Mouse (Mus musculus): Measurements from ENCODE around the gene Myo10.

The Myo10 gene

GRCm38 (mm10) chr15:25620560-25620959 is 1.8 kb upstream of the Myo10 start:
- no peak for DNase-seq (ENCODE audit: low spot score)

GRCm38 (mm10) chr15:25621351-25622199 is 750 bp upstream of the Myo10 start:
- DNase-seq (ENCODE audit: low spot score): no peak

GRCm38 (mm10) chr15:25622867-25623471 is 644 bp downstream of the Myo10 start:
- peak; percentile 52 for DNase-seq (ENCODE audit: low spot score)

GRCm38 (mm10) chr15:25623556-25624180 is 1.3 kb downstream of the Myo10 start:
- DNase-seq (ENCODE audit: low spot score): no peak

DNA sequence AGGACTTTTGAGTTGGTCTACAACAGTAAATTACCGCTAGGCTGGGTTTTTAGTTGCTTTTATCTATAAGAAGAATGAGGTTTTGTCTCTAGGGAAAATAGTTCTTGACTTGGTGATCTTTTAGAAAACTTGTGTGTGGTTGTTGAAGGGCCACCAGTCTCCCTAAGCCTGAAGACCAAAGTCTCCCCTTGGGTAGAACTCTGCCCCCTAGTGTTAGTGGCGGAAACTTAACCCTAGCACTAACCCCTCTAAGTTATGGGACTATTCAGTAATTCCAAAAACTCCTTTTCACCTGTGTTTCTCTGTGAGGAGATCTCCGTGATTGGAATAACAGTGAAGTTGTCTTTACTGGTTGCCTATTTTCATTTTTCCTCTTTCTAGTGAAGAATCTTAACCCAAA is 1.9 kb downstream of the Myo10 start:
- DNase-seq (ENCODE audit: low spot score): no peak

DNA sequence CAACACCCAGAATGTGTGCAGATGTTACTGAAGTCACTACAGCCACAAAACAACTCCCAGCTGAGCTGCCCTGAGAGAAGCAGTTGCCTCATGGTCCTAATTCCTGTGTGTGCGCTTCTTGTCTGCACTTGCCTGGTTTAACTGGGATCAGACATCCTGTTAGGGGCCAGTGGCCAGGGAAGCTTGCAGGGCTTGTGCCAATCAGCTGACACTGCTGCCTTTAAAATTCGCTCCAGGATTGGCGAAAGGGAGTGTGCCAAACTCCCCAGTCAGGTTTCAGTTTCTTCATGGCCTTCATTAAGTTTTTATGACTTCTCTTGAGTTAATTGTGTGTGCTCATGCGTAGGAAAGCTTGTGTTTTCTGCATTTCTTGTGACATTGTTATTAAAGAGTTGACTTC is 3.1 kb downstream of the Myo10 start:
- peak; percentile 25 for DNase-seq (ENCODE audit: low spot score)

- DNase-seq (ENCODE audit: low spot score): no peak
Observed at GRCm38 (mm10) chr15:25627012-25627411, 4.7 kb downstream of the Myo10 start.

DNA sequence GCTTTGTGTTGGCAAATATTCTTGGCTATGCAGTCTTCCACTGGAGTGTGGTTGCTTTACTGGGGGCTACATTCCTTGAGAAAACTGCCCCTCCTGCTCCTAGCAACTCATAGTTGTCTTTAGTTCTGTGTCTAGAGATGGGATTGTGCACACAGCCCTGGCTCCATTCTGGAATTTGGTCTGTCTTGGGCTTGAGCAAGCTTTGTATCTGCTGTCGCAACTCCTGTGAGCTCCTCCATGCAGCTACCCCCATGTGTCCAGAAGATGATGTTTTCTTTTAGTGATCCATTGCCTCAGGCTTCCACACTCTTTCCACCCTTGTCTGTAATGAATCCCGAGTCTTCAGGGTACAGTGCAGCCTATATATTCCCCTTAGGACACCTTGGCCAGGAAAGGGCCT is 5.9 kb downstream of the Myo10 start:
- DNase-seq (ENCODE audit: low spot score): no peak

- no peak for DNase-seq (ENCODE audit: low spot score)
Observed at GRCm38 (mm10) chr15:25630716-25631115, 8.4 kb downstream of the Myo10 start.

DNA sequence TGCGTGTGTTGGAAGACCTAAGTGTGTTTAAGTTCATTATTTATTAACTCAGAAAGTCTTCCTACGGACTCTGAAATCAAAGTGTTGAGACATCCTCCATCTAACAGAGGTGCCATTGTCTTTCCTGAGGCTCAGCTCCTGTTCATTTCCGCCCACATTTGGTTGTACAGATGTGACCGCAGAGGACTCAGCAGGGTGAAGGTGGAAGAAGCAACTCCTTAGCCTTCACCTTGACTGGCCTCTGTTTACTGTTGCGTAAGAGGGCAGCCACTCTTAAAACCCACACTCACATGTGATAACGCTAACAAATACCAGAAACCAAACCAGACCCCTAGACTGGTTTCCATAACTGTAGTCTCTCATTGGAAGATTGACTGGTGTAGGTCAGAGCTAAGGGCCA is 9.0 kb downstream of the Myo10 start:
- no peak for DNase-seq (ENCODE audit: low spot score)

DNA sequence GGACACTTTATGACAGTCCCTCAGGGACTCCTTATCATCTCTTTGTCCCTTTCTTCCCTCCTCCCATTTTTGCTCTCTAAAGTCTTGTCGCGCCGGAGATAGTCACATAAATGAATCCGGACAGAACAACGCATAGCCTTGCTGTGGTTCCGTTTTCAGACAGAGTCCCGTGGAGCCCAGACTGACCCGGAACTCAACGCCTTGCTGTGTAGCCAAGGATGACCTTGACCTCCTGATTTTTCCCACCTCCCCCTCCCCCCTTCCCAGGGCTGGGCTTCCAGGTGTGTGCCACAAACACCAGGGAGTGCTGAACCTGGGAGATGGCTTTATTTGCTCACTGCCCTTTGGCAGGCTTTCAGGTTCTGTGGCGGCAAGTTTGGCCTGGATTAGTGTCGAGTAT is 10.6 kb downstream of the Myo10 start:
- DNase-seq (ENCODE audit: low spot score): no peak

DNA sequence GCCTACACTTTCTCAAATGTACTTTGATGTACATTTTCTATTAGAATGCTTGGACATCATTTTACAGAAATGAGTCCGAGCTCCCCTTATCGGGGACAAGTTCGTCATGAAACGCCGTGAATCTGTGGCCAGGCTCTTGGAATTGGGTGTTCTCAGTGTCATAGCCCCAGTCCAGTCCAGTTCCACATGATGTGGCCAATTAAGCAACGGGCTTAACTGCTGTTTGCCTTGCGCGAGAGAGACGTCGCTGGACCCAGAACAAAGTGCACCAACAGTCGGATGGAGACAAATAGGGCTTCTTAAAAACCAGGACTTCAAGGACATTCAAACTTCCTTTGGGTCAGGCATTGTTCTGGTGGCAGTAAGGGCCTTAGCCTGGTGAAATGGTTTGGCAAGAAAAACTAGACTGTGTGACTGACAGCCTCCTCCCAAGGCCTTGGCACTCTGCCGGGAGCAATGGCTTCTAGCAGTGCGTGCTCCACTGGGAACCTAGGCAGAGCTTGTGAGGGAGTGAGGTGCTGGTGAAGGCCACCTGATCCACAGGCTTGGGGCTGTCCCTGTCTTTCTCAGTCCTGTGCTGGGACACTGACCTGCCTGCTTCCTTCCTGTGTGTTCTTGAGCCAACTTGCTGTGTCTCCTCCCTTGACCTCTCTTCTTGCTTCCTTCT is 11.5 kb downstream of the Myo10 start:
- DNase-seq (ENCODE audit: low spot score): peak; percentile 33

DNA sequence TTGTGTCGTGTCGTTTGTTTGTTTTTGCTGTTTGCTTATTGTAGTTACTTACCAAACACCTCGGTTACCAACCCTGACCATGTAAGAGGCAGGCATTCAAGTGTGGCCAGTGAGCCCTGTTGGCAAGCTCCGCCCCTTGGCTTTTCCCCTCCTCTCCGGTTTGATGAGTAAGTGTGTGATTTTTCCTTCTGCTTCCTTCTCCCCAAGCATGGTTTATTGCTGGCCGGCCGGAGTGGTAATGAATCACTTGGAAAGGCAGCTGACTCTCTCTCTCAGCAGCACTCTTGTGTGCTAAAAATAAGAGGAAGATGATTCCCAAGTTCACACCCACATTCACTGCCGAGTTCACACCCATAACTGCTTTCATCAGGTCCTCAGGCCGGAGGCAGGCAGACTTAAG is 15.4 kb downstream of the Myo10 start:
- DNase-seq (ENCODE audit: low spot score): peak; percentile 46

DNA sequence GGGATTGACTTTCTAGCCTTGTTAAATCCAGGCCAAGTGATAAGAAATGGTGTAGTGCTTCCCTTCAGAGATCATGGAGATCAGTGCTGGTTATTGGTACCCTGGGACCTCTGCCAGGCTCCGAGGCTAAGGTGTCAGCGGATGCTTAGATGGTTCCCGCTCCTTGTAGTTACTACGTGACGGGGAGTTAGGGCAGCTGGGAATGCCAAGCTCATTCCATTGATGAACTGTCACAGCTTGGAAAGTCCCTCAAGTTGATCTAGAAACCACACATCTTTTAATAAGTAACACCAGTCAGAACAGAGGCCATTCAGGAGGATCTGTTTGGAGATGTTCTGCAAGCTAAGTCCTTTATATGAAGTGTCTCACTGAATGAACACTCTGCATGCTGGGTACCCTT is 16.9 kb downstream of the Myo10 start:
- no peak for DNase-seq (ENCODE audit: low spot score)

- DNase-seq (ENCODE audit: low spot score): no peak
Observed at GRCm38 (mm10) chr15:25640840-25641752, 18.8 kb downstream of the Myo10 start.

GRCm38 (mm10) chr15:25642214-25643058 is 20.1 kb downstream of the Myo10 start:
- no peak for DNase-seq (ENCODE audit: low spot score)

DNA sequence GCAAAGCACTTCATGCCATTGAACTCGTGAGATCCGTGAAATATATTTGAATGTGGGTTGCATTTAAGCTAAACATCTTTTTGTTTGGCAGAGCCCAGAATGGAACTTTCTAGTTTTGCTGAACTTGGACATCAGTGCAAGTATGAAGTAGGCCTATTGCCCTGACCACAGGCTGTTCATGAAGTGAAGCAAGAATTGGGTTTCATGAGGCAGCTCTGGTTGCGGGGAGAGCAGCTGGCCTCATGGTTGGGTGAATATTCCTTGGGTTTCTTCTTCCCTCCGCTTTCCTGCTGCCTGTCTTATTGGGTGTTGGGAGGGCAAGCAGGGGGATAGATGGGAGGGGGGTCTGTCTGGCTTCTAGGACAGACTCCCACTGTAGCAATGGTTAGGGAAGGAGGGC is 23.5 kb downstream of the Myo10 start:
- no peak for DNase-seq (ENCODE audit: low spot score)

DNA sequence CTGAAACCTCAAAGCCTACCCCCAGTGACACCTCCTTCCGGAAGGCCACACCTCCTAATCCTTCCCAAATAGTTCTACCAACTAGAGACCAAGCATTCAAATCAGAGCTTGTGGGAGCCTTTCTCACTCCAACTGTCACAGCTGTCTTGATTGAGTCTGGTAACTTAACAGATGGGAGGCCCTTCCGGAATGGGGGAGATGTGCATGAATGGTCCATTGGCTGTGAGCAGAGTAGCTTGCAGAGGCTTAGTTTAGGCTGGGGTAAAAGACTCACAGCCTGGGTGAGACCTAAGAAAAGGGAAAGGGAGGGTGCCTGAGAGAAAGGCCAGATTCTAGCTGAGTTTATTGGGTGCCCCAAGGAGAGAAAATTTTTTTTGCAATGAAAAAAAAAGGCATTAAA is 26.0 kb downstream of the Myo10 start:
- DNase-seq (ENCODE audit: low spot score): no peak

- DNase-seq (ENCODE audit: low spot score): no peak
Observed at GRCm38 (mm10) chr15:25650371-25650770, 28.0 kb downstream of the Myo10 start.

DNA sequence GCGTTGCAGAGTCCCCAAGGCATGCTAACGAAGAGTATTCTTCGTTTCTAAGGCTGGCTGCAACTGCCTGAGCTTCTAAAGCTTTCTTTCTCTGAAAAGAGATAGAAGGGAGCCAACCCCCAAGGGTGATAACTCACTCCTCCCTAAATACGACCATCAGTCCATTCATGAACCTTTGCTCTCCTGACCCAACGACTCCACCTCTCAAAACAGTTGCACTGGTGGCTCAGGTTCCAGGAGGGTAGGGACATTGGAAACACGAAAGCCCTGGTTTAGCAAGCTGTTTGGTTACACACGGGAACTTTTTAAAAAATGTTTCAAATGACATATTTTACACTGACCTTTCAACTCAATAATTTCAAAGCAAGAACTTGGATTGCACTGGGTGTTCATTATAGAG is 29.5 kb downstream of the Myo10 start:
- DNase-seq (ENCODE audit: low spot score): no peak

DNA sequence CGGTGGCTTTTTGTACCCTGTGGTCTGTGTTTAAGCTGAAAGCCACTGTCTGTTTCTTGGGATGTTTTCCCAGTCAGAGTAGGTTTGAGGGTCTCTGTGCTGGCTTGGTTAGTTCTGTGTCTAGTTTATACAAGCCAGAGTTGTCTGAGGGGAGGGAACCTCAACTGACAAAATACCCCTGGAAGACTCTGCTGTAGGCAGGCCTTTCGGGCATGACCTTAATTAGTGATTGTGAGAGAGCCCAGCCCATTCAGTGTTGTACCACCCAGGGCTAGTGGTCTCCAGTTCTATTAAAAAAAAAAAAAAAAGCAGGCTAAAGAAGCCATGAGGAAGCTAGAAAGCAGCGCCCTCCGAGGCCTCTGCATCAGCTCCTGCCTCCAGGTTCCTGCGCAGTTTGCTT is 30.0 kb downstream of the Myo10 start:
- no peak for DNase-seq (ENCODE audit: low spot score)

Data from urinary bladder, postnatal 25 days (tissue).